Mouse (Mus musculus) gastrocnemius, postnatal 25 days (tissue): Measurements from ENCODE around the gene Gli1. TPM values are rescaled to one million over a fixed set of nuclear protein-coding genes. Genes with fewer than 3 reads are reported as not detected.

ENCODE experiments used
- DNase-seq: peaks from one replicate; pipeline ENCODE4 v3.0.0; 2022
- total RNA-seq, 2 experiments: library from RNA; stranded (reverse); gene quantifications; 1 replicate in 1 of 2; 2 replicates in 1 of 2; pipeline ENCODE4 v1.2.3; 2021

Gli1 gene
- total RNA-seq, 2 experiments from 2014 or later = 0.74 to 1.5 TPM

GRCm38 (mm10) chr10:127291881-127292638 is 49.7 kb downstream of the Gli1 start:
- no peak for DNase-seq

- peak; percentile 65 for DNase-seq
Measured at GRCm38 (mm10) chr10:127290930-127291880, 50.6 kb downstream of the Gli1 start.

- peak; percentile 100 for DNase-seq
Measured at GRCm38 (mm10) chr10:127290307-127290929, 51.4 kb downstream of the Gli1 start.

GRCm38 (mm10) chr10:127289573-127290191 is 52.1 kb downstream of the Gli1 start:
- DNase-seq = peak; percentile 65

- DNase-seq = peak; percentile 91
Measured at GRCm38 (mm10) chr10:127288800-127289572, 52.8 kb downstream of the Gli1 start, which contains the start of gene Mbd6. TSS of gene Mbd6 (minus strand) at chr10:127289018.

- no peak for DNase-seq
Measured at GRCm38 (mm10) chr10:127288328-127288799, 53.4 kb downstream of the Gli1 start.

GRCm38 (mm10) chr10:127287936-127288293 is 53.9 kb downstream of the Gli1 start:
- no peak for DNase-seq

- no peak for DNase-seq
Measured at GRCm38 (mm10) chr10:127287271-127287935, 54.4 kb downstream of the Gli1 start.

GRCm38 (mm10) chr10:127286730-127287129 is 55.0 kb downstream of the Gli1 start:
- no peak for DNase-seq

- DNase-seq = no peak
Measured at GRCm38 (mm10) chr10:127286194-127286593, 55.6 kb downstream of the Gli1 start.

- no peak for DNase-seq
Measured at GRCm38 (mm10) chr10:127285644-127286043, 56.1 kb downstream of the Gli1 start.

- no peak for DNase-seq
Measured at GRCm38 (mm10) chr10:127284724-127285500, 56.9 kb downstream of the Gli1 start.

GRCm38 (mm10) chr10:127284105-127284622 is 57.6 kb downstream of the Gli1 start:
- DNase-seq = no peak

GRCm38 (mm10) chr10:127282620-127283215 is 59.1 kb downstream of the Gli1 start:
- DNase-seq = peak; percentile 43

GRCm38 (mm10) chr10:127281316-127281715 is 60.5 kb downstream of the Gli1 start:
- DNase-seq = no peak
